8 mouse cellular contexts compared by ENCODE assay signal in genomic region chr6:36903821-36904220, GRCm38 (mm10).
DNase-seq lines count a peak whose midpoint lies in the region; ATAC-seq and TF ChIP-seq lines count a peak whose summit lies in the region.

No protein-coding gene starts in this region.

- no peak for DNase-seq in gastrocnemius, adult 2 months
- no peak for DNase-seq in gastrocnemius, postnatal 36 days
- DNase-seq in ES-CJ7 (ENCODE audit: low read depth, low spot score) = peak; percentile 23
- DNase-seq in embryo, embryonic 10.5 days (ENCODE audit: low spot score) = peak; percentile 87
- peak; percentile 37 to 40 for DNase-seq in heart, postnatal 36 days
- peak; percentile 37 for DNase-seq in left cerebral cortex, postnatal 4 days
- DNase-seq in right cerebral cortex, postnatal 14 days = peak; percentile 20

- H3K4me3 ChIP-seq in gastrocnemius, adult 2 months = no peak overlapping the region

- ATAC-seq in erythroblast, adult 5-6 weeks (replicated peaks; ENCODE audit: low FRiP score, poor library complexity, severe bottlenecking) = no peak

- peak; percentile 74 for TF ChIP-seq CTCF in gastrocnemius, adult 2 months (IDR thresholded peaks at IDR 0.05)

- intact Hi-C loops in gastrocnemius, adult 2 months (cut with DNase I) = loop anchor here (2.0 kb wide), 1 partner anchor 213 kb away; no protein-coding TSS in a partner anchor
- intact Hi-C loops in gastrocnemius, postnatal 36 days (cut with DNase I) = loop anchor here (2.0 kb wide), 1 partner anchor 211 kb away; no protein-coding TSS in a partner anchor
- intact Hi-C loops in heart, postnatal 36 days (cut with DNase I) = loop anchor here (1.0 to 10.0 kb wide), 6 partner anchors 133 to 1519 kb away; partner anchors contain the start of gene Chrm2
- intact Hi-C loops in left cerebral cortex, postnatal 4 days (cut with DNase I) = loop anchor here (5.0 kb wide), 2 partner anchors 97 to 212 kb away; no protein-coding TSS in a partner anchor

- no peak overlapping the region for H3K27ac ChIP-seq in gastrocnemius, adult 2 months

Comparison
In these comparisons a context has a peak if more than half of its experiments do, and no peak if none do; other contexts are left out.
1. DNase-seq: peak in ES-CJ7 (single experiment), embryo, embryonic 10.5 days (single experiment), heart, postnatal 36 days (2 of 2), left cerebral cortex, postnatal 4 days (single experiment) and right cerebral cortex, postnatal 14 days (single experiment); none in gastrocnemius, adult 2 months (single experiment) and gastrocnemius, postnatal 36 days (0 of 2).